Mouse (Mus musculus): ENCODE results near the gene Tnfsf13b. TPM values are rescaled to one million over a fixed set of nuclear protein-coding genes. Genes with fewer than 3 reads are reported as not detected.

Tnfsf13b gene
- polyA plus RNA-seq, 1 experiment from 2014 or later: 0.21 TPM

- TF ChIP-seq CTCF (IDR thresholded peaks at IDR 0.05): no peak
- no peaks in the 10 kb centered on the region for H3K27me3 ChIP-seq
- ChIA-PET POLR2A (no interaction called here), CTCF (interaction anchor here (1.3 kb wide), 1 partner anchor 9 kb away, joined by 3 read pairs; no protein-coding TSS in a partner anchor)
- in situ Hi-C loops (cut with MboI; ENCODE audit: low pct_unique_long_range_greater_than_20kb): loop anchor here (5.0 to 10.0 kb wide), 3 partner anchors 325 to 1195 kb away; no protein-coding TSS in a partner anchor
- DNase-seq (ENCODE audit: low read depth, low spot score) (no peak), ATAC-seq (no peak)
Measured at GRCm38 (mm10) chr8:9979746-9980145, 26.5 kb upstream of the Tnfsf13b start.

DNA sequence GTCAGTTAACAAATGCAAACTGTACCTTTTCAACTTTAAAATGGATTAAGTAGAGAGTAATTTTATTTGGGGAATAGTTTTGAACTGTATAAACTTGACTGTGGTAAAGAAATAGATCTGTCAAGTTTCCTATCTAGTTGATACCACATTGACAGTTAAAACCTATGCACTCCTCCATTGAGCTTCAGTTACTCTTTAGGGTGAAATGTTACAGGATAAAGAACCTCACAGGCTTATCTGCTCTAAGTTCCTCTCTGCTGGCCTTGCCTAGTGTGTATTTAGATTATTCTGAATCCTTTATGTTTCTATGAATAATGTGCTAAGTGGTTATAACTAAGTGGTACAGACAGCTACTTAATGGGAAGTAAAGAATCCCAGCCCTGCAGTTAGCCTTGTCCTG is 26.1 kb upstream of the Tnfsf13b start:
- POLR2A ChIA-PET: interaction anchor here (0.9 kb wide), 1 partner anchor 17 kb away, joined by 3 read pairs; no protein-coding TSS in a partner anchor
- in situ Hi-C loops (cut with MboI; ENCODE audit: low pct_unique_long_range_greater_than_20kb): loop anchor here (10.0 kb wide), 1 partner anchor 1195 kb away; no protein-coding TSS in a partner anchor
- ATAC-seq: no peak
- CTCF ChIA-PET: interaction anchor here (1.3 to 1.6 kb wide), 2 partner anchors 8 to 59 kb away, joined by 3 to 4 read pairs; no protein-coding TSS in a partner anchor
- TF ChIP-seq CTCF (IDR thresholded peaks at IDR 0.05): no peak
- no peak for DNase-seq (ENCODE audit: low read depth, low spot score)
- no peaks in the 10 kb centered on the region for H3K27me3 ChIP-seq

DNA sequence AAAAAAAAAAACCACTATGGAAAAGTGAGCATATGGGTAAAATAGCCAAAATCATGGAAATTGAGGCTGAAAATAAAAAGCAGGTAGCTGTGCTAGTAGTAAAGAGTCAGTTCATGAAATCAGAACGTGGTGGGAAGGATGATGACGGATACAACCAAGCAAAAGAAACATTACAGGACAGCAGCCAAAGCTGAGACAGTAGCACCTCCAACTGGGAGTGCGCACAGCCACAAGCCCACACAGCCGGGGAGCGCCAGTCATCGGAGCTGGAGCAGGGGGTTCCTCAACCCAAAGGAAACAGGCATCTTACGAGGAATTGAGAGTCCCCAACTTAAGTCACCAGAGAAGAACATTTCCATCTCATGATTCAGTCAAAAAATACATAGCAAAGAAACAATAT is 2.2 kb upstream of the Tnfsf13b start:
- DNase-seq (ENCODE audit: low read depth, low spot score): no peak
- in situ Hi-C loops (cut with MboI; ENCODE audit: low pct_unique_long_range_greater_than_20kb): no loop called here
- no peak for ATAC-seq
- CTCF ChIA-PET: no interaction called here
- no peaks in the 10 kb centered on the region for H3K27me3 ChIP-seq
- POLR2A ChIA-PET: no interaction called here
- no peak for TF ChIP-seq CTCF (IDR thresholded peaks at IDR 0.05)

GRCm38 (mm10) chr8:10006986-10007659 is 856 bp downstream of the Tnfsf13b start:
- CTCF ChIA-PET: no interaction called here
- in situ Hi-C loops (cut with MboI; ENCODE audit: low pct_unique_long_range_greater_than_20kb): no loop called here
- H3K27me3 ChIP-seq: no peaks in the 10 kb centered on the region
- ATAC-seq (no peak), DNase-seq (ENCODE audit: low read depth, low spot score) (no peak)
- POLR2A ChIA-PET: interaction anchor here (0.6 kb wide), 1 partner anchor 20 kb away, joined by 3 read pairs; no protein-coding TSS in a partner anchor
- no peak for TF ChIP-seq CTCF (IDR thresholded peaks at IDR 0.05)

DNA sequence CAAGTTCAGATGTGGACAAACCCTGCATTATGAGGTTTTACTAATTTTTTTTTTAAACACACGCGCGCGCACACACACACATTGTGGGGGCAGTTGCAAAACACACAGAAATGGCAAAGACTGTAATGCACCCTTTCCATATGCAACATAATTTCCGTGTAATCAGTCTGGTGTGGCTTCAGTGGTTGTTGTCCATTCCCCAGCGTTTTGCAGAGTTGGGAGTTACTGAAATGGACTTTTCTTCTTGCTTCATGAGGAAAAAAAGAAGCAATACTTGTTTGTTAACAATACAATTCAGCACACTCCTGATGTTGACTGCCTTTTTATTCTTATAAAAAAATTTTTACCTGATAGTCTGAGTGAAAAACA is 1.4 kb downstream of the Tnfsf13b start:
- no peaks in the 10 kb centered on the region for H3K27me3 ChIP-seq
- ATAC-seq (no peak), DNase-seq (ENCODE audit: low read depth, low spot score) (no peak)
- in situ Hi-C loops (cut with MboI; ENCODE audit: low pct_unique_long_range_greater_than_20kb): no loop called here
- CTCF ChIA-PET: interaction anchor here (0.8 kb wide), 1 partner anchor 27 kb away, joined by 3 read pairs; no protein-coding TSS in a partner anchor
- POLR2A ChIA-PET: no interaction called here
- TF ChIP-seq CTCF (IDR thresholded peaks at IDR 0.05): no peak

DNA sequence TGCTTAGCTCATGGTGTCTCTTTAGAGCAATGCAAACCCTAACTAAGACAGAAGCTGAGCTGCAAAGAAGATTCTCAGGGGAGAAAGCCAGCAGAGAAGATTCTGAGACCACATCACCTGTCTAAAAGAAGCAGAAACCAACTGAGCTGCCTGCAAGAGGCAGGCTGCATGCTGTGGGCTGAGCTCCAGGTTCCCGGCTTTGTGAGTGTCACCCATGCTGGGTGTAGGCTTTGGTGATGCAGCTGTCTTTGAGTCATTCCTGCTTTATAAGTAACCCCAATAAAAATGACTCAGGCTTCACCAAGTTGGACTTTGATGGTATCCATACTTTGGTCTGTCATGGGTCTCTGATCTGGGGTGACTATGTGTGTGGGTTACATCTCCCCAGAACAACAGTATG is 10.0 kb downstream of the Tnfsf13b start:
- ChIA-PET CTCF (no interaction called here), POLR2A (no interaction called here)
- H3K27me3 ChIP-seq: no peaks in the 10 kb centered on the region
- TF ChIP-seq CTCF (IDR thresholded peaks at IDR 0.05): no peak
- no peak for DNase-seq (ENCODE audit: low read depth, low spot score)
- no peak for ATAC-seq
- in situ Hi-C loops (cut with MboI; ENCODE audit: low pct_unique_long_range_greater_than_20kb): no loop called here

DNA sequence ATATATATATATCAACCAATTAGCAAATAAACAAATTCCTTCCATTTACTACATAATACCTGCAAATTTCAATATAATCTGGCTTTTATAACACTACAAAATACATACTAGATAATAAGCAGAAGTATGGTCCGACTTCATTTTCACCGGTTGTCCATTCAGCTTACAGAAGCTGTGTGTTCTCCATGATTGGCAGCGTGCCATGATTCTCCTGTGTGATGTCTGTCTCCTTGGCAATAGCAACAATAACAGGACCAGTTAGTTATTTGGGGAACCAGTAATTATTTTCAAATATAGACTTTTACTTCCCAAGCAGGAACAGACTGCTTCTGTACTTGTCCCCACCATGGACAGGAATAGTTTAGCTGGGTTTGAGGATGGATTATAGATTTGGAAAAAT is 11.0 kb downstream of the Tnfsf13b start:
- TF ChIP-seq CTCF (IDR thresholded peaks at IDR 0.05): no peak
- POLR2A ChIA-PET: interaction anchor here (0.8 kb wide), 1 partner anchor 16 kb away, joined by 3 read pairs; no protein-coding TSS in a partner anchor
- in situ Hi-C loops (cut with MboI; ENCODE audit: low pct_unique_long_range_greater_than_20kb): no loop called here
- CTCF ChIA-PET: interaction anchor here (1.1 kb wide), 1 partner anchor 16 kb away, joined by 3 read pairs; no protein-coding TSS in a partner anchor
- no peak for ATAC-seq
- H3K27me3 ChIP-seq: no peaks in the 10 kb centered on the region
- no peak for DNase-seq (ENCODE audit: low read depth, low spot score)

- H3K27me3 ChIP-seq: peaks cover 13% of the 10 kb centered on the region
Measured at GRCm38 (mm10) chr8:10030320-10031060, 24.2 kb downstream of the Tnfsf13b start.

DNA sequence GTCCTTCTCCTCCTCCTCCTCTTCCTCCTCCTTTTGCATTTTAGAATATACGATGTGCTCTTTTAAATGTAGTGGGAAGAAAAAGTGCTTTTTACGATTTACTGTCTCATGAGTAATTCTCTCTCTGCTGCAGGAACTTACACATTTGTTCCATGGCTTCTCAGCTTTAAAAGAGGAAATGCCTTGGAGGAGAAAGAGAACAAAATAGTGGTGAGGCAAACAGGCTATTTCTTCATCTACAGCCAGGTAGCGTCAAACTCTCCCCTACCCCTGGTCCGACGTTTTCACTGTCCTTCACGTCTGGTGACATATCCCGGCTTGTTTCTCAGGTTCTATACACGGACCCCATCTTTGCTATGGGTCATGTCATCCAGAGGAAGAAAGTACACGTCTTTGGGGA is 24.9 kb downstream of the Tnfsf13b start:
- in situ Hi-C loops (cut with MboI; ENCODE audit: low pct_unique_long_range_greater_than_20kb): no loop called here
- peaks cover 13% of the 10 kb centered on the region for H3K27me3 ChIP-seq
- POLR2A ChIA-PET: no interaction called here
- DNase-seq (ENCODE audit: low read depth, low spot score) (no peak), ATAC-seq (no peak)
- CTCF ChIA-PET: interaction anchor here (1.8 kb wide), 1 partner anchor 13 kb away, joined by 6 read pairs; no protein-coding TSS in a partner anchor
- no peak for TF ChIP-seq CTCF (IDR thresholded peaks at IDR 0.05)

More at GRCm38 (mm10) chr8:10030320-10031060, 24.2 kb downstream of the Tnfsf13b start:
- ChIA-PET POLR2A (no interaction called here), CTCF (interaction anchor here (1.8 kb wide), 1 partner anchor 13 kb away, joined by 6 read pairs; no protein-coding TSS in a partner anchor)
- DNase-seq (ENCODE audit: low read depth, low spot score) (no peak), ATAC-seq (no peak)
- TF ChIP-seq CTCF (IDR thresholded peaks at IDR 0.05): no peak
- in situ Hi-C loops (cut with MboI; ENCODE audit: low pct_unique_long_range_greater_than_20kb): no loop called here

DNA sequence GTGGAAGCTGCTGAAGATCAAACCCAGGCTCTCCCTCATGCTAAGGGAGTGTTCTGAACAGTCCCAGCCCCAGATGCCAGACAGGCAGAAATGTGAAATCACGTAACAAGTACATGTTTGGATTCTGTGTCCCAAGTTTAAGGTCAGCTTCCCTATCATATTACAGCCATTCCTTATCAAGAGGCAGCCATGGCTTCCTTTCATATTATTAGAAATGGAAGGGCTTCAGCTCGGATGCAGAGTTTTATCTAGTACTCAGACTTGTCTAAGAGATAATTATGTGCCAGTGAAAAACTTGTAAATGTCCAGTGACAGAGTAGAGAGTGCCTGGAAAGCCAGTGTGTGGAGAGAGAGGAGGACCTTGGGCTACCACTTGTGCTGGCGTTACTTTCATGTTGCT is 34.6 kb downstream of the Tnfsf13b start:
- DNase-seq (ENCODE audit: low read depth, low spot score): no peak
- H3K27me3 ChIP-seq: peaks cover 33% of the 10 kb centered on the region
- ChIA-PET POLR2A (no interaction called here), CTCF (no interaction called here)
- no peak for TF ChIP-seq CTCF (IDR thresholded peaks at IDR 0.05)
- in situ Hi-C loops (cut with MboI; ENCODE audit: low pct_unique_long_range_greater_than_20kb): loop anchor here (5.0 kb wide), 1 partner anchor 261 kb away; no protein-coding TSS in a partner anchor
- ATAC-seq: no peak

Measured in Patski (cell line).